Mouse (Mus musculus) brown adipose tissue, adult 24 weeks (tissue): ENCODE data around the gene Ranbp3. TPM values are rescaled to one million over a fixed set of nuclear protein-coding genes. Genes with fewer than 3 reads are reported as not detected.
"Not testable (repeated sequence)": the region's sequence is repeated elsewhere in the genome, so short reads cannot be mapped to it uniquely, and the experiment has no call there.

Experiments
- H3K27ac ChIP-seq: fragments of 200-500 bp; replicated peaks from 2 replicates; pipeline ENCODE4 v1.5.1; 2012; ENCODE audit warnings: low read depth, mild to moderate bottlenecking, low read length
- H3K4me1 ChIP-seq: fragments of 200-500 bp; 2 replicates; pipeline ENCODE4 v1.6.1; 2012; ENCODE audit warnings: low read length, mixed read lengths; ENCODE audit not compliant: control insufficient read depth, insufficient read depth, insufficient read length
- H3K4me3 ChIP-seq: fragments of 200-500 bp; 2 replicates; pipeline ENCODE4 v1.5.1; 2012; ENCODE audit warnings: low read depth, mild to moderate bottlenecking, low read length, moderate library complexity; ENCODE audit not compliant: insufficient read depth
- polyA plus RNA-seq: library from polyadenylated mRNA; stranded (reverse); fragments of >200 nt; gene quantifications from 2 replicates; pipeline ENCODE4 v1.2.4, GENCODE M21; 2012; ENCODE audit not compliant: missing spikeins, insufficient read depth, insufficient read length

The Ranbp3 gene
- polyA plus RNA-seq, result 16.4 and 17.4 TPM in 2 replicates

- peak within 1 kb of the TSS; percentile 73 for H3K4me3 ChIP-seq
- H3K27ac ChIP-seq, result peak within 1 kb of the TSS; percentile 94
- H3K4me1 ChIP-seq, result no peaks in the 10 kb centered on the region; the same call in 1 of the 2 replicates
These were observed at the start of gene Ranbp3 for GRCm38 (mm10) chr17:56672941-56673646. TSS of gene Ranbp3 (plus strand) at chr17:56673294.

DNA sequence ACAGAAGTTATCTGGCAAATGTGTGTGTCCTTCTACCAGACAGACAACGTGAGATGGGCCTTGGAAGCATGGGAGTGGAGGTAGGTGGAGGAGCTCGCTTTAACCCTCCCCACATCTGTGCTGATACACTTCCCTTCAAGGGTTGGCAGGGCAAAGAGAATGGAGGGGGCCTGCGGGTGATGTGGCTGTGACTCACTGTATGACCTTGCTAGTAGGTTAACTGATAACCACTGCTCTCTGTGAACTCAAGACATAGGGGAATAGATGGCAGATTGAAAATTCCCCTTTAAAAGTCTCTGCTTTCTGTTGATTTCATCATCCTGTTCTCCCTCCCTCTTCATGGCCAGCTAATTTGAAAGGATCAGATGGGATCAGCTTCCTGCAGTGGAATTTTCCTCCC lies 47.6 kb upstream of the Ranbp3 start:
- Histone ChIP-seq H3K4me1 (peaks cover 3% of the 10 kb centered on the region; the same call in 1 of the 2 replicates), H3K27ac (no peak overlapping the region), H3K4me3 (no peak overlapping the region)

- Histone ChIP-seq H3K27ac (no peak overlapping the region), H3K4me1 (peaks cover 3% of the 10 kb centered on the region; the same call in 1 of the 2 replicates), H3K4me3 (peak overlapping the region; percentile 75)
These were observed 46.8 kb upstream of the Ranbp3 start for GRCm38 (mm10) chr17:56626260-56626659.

GRCm38 (mm10) chr17:56626754-56627470 lies 46.2 kb upstream of the Ranbp3 start, which contains the start of gene Lonp1:
TSS of gene Lonp1 (minus strand) at chr17:56626887.
- H3K4me3 ChIP-seq, result peak within 1 kb of the TSS; percentile 75
- H3K4me1 ChIP-seq, result peaks cover 3% of the 10 kb centered on the region; the same call in 1 of the 2 replicates
- no peak within 1 kb of the TSS for H3K27ac ChIP-seq

GRCm38 (mm10) chr17:56627530-56628277 lies 45.4 kb upstream of the Ranbp3 start, which contains the start of gene Catsperd:
TSS of gene Catsperd (plus strand) at chr17:56628143.
- Histone ChIP-seq H3K4me1 (peaks cover 3% of the 10 kb centered on the region; the same call in 1 of the 2 replicates), H3K27ac (no peak within 1 kb of the TSS), H3K4me3 (peak within 1 kb of the TSS; percentile 75)

DNA sequence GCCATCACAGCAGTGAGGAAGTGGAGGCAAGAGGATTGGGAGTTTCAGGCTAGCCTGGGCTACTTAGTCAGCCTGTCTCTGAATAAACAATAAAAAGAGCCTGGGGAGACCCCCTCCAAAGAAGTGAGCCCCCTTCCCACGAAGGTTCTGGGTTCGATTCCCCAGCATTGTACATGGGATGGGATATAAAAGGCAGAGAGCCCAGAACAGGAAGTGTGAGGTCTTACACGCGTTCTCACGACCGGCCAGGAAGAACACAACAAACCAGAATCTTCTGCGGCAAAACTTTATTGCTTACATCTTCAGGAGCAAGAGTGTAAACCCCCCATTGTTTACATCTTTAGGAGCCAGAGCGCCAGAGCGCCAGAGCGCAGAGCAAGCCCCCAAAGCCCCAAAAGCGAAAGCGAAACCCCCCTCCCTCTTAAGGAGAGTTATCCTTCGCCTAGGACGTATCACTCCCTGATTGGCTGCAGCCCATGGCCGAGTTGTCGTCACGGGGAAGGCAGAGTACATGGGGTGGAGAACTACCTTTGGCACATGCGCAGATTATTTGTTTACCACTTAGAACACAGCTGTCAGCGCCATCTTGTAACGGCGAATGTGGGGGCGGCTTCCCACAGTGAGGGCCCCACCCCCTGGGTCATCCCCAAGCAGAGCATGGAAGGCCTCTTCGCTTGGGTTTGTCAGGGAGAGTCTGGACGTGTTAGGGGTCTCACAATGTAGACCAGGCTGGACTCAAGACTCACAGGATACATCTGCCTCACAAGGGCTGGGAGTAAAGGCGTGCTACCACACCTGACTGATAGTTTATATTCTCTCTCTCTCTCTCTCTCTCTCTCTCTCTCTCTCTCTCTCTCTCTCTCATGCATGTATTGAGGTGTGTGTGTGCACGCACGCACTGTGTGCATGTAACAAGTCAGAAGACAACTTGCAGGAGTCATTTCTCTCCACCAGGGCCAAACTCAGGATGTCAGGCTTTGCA lies 43.0 kb upstream of the Ranbp3 start:
- H3K4me3 ChIP-seq, H3K4me1 ChIP-seq, H3K27ac ChIP-seq: not testable (repeated sequence)

- Histone ChIP-seq H3K4me1 (no peaks in the 10 kb centered on the region), H3K4me3 (no peak overlapping the region), H3K27ac (no peak overlapping the region)
These were observed 41.3 kb upstream of the Ranbp3 start for GRCm38 (mm10) chr17:56631807-56632206.

DNA sequence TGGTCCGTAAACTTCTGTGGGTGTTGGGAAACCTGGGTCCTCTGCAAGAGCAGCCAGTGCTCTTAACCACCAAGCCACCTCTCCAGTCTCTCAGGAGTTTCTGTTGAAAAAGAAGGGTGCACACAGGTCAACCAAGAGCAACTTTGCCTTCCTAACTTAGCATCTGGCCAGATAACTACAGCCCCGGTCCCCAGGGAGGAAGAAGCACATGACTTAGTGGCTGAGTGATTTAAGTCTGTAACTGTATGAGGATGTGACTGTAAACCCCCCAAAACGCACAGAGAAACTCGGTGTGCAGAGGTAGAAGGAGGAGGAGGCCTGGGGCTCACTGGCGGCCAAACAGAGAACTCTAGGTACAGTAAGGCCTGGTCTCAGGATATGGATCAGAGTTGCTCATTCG lies 39.1 kb upstream of the Ranbp3 start:
- Histone ChIP-seq H3K27ac (no peak overlapping the region), H3K4me3 (no peak overlapping the region)

GRCm38 (mm10) chr17:56643237-56643636 lies 29.9 kb upstream of the Ranbp3 start:
- no peak overlapping the region for H3K27ac ChIP-seq
- H3K4me1 ChIP-seq, result no peaks in the 10 kb centered on the region
- no peak overlapping the region for H3K4me3 ChIP-seq

More for the DNA sequence above, 39.1 kb upstream of the Ranbp3 start:
- H3K4me1 ChIP-seq, result no peaks in the 10 kb centered on the region

DNA sequence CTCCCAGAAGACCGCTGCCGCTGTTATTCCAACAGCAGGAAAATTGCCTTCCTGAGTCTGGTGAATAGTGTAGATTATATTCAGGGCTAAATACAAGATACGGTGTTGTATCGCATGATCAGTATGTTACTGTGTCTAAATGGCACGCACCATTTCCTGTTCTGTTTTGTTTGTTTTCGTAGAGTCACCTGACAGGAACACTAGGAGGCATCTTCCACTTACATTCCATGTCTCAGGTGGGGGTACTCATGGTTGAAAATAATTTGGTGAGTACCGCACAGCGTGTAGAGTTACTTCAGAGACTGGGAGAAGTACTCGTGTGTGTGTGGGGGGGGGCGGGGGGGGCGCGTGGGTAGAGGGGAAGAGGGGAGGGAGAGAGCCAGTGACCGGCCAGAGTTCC lies 25.5 kb upstream of the Ranbp3 start:
- H3K27ac ChIP-seq, result no peak overlapping the region
- no peak overlapping the region for H3K4me3 ChIP-seq
- no peaks in the 10 kb centered on the region for H3K4me1 ChIP-seq

DNA sequence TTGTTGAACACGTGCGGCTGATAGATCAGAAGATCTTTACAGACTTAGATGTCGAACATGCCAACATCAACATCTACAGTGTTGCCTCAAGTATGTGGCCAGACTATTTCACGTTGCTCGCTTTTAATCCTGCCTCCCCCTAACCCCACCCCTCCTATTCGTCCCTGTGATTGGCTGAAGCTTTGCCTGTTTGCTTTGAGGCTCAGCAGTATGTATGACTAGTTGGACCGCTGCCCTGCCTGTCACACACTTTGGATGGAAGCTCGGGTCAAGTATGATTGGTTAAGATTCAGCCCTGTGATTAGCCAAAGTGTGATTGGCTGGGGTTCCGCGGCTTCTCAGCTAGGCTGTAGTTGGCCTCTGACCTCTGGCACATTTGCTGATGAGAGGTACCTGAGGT lies 21.3 kb upstream of the Ranbp3 start:
- no peak overlapping the region for H3K27ac ChIP-seq
- no peak overlapping the region for H3K4me3 ChIP-seq
- no peaks in the 10 kb centered on the region for H3K4me1 ChIP-seq

DNA sequence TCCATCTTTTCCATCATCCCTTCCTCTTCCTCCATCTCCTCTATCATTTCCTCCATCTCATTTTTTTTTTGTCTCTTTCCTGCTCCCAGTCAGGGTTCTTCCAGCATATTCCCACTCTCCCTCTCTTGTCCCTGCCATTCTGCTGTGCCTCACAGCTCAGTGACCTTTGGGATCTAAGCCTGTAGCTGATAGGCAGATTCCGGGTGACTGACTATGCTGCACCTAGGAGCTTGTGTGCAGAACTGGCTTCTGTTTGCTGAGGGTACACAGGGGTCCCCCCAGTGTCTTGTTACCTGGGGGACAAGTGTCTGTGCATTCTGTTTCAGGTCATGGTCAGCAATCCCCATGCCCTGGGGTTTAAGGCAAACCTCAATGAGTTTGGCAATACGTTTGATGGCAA lies 18.3 kb upstream of the Ranbp3 start:
- no peak overlapping the region for H3K4me3 ChIP-seq
- H3K4me1 ChIP-seq, result no peaks in the 10 kb centered on the region
- H3K27ac ChIP-seq, result no peak overlapping the region

DNA sequence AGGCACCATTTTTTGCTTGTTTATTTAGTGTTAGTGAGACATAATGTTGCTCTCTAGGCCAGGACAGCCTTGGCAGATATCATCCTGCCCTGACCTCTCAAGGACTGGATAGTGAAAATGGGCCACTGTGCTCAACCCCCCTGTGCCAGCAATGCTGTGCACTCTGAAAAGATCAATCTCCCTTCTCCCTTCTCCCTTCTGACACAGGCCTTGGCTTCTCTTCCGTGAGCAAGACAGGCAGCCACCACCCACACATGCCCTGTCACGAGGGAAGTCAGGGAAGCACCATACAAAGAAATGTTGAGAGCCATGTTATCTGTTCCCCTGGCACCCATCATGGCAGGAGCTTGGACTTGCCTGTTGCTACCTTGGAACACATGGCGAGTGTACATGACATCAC lies 17.8 kb upstream of the Ranbp3 start:
- H3K4me1 ChIP-seq, result no peaks in the 10 kb centered on the region
- H3K27ac ChIP-seq, result no peak overlapping the region
- no peak overlapping the region for H3K4me3 ChIP-seq

- H3K27ac ChIP-seq, result no peak overlapping the region
- H3K4me3 ChIP-seq, result no peak overlapping the region
- H3K4me1 ChIP-seq, result no peaks in the 10 kb centered on the region
These were observed 16.9 kb upstream of the Ranbp3 start for GRCm38 (mm10) chr17:56656171-56656570.
